Mouse (Mus musculus) adrenal gland, postnatal 4 days (tissue): ENCODE results near the gene Prlhr. TPM values are rescaled to one million over a fixed set of nuclear protein-coding genes. Genes with fewer than 3 reads are reported as not detected.

Experiments used
- DNase-seq, 2 experiments: peaks; one replicate each; pipeline ENCODE4 v3.0.0; 2021 to 2022; ENCODE audit warnings: low spot score in 2 of 2, mixed read lengths in 2 of 2
- total RNA-seq, 2 experiments: library from RNA; stranded (reverse); gene quantifications; 2 replicates each; pipeline ENCODE4 v1.2.3; 2021

Prlhr gene
- total RNA-seq, 2 experiments from 2014 or later, result 3.6 to 6.9 TPM

DNA sequence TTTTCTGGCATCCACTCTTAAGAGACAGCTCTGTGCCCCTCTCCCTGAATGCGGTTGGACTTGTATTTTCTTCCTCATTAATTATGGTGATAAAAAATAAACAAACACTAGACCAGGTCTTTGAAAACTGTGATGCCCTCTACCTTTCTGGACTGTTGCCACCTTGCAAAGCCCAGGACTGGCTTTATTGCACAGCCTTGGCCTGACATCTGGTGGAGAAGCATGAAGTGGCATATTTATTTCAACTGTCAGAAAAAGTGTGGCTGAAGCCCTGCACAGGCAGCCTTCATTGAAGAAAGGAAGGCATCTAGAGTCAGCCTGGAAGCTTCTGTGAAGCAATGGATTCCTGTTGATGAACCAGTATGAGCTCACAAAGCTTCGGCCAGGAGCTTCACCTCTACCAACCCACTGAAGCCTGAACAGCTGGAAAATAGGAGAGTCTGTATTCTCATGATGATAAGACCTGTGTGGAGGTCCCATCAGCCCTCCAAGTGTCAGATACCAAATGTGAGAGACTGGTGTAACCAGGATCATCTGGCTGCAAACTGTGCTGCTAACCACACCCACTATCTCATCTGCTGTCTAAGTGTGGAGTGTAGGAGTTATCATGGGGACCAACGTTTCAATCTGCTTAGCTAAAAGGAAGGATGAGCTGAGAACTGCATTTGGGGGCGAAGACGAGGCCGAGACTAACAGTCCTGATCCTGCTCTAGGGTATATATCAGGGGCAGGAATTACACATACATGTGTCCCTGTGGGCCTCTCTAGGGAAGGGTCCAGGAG, 35.6 kb downstream of the Prlhr start:
- no peak for DNase-seq

DNA sequence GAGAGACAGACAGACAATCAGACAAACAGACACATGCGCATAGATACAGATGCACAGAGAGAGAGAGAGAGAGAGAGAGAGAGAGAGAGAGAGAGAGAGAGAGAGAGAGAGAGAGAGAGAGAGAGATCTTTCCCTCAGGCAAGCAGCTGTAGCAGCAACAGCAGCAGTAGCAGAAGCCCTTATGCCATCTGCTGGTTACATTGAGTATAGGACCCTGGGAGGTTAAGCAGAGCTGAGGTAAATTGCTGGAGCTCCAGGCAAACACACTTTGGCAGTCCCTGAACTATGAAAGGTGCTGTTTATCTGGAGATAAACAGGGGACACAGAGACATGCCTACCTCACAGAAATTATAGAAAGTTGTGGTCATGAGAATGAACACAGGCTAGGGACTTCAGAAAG, 50.5 kb downstream of the Prlhr start:
- no peak for DNase-seq

Other genes with a start within 250 kb of the Prlhr start
- 10 to 100 TPM; 41.3 to 45.3 TPM for gene Fam204a, start 241.6 kb downstream of the Prlhr start, total RNA-seq
- gene Cacul1, start 112.7 kb upstream of the Prlhr start, total RNA-seq, result 10 to 100 TPM; 46.8 to 47.8 TPM